Mouse (Mus musculus) ES-Bruce4 (cell line): ENCODE results near the gene Kank1. TPM values are rescaled to one million over a fixed set of nuclear protein-coding genes. Genes with fewer than 3 reads are reported as not detected.

Experiments
- H3K27ac ChIP-seq: 2 replicates; pipeline ENCODE4 v1.5.1; 2012; ENCODE audit warnings: low read length, inconsistent platforms; ENCODE audit not compliant: insufficient read depth
- H3K27me3 ChIP-seq: 2 replicates; pipeline ENCODE4 v1.6.1; 2012; ENCODE audit warnings: mild to moderate bottlenecking, low read length, inconsistent platforms; ENCODE audit not compliant: control insufficient read depth, poor library complexity, insufficient read depth, severe bottlenecking
- H3K36me3 ChIP-seq: 2 replicates; pipeline ENCODE4 v1.6.1; 2012; ENCODE audit warnings: inconsistent platforms, mild to moderate bottlenecking, low read length, moderate library complexity; ENCODE audit not compliant: control insufficient read depth, poor library complexity, insufficient read depth, severe bottlenecking
- H3K4me1 ChIP-seq: one replicate; pipeline ENCODE4 v1.8.1; 2011; ENCODE audit warnings: low read length; ENCODE audit not compliant: control insufficient read depth, insufficient read depth
- H3K4me3 ChIP-seq: 2 replicates; pipeline ENCODE4 v1.5.1; 2011; ENCODE audit warnings: low read depth, mild to moderate bottlenecking, low read length
- H3K9ac ChIP-seq: 2 replicates; pipeline ENCODE4 v1.6.1; 2012; ENCODE audit warnings: low read depth, mild to moderate bottlenecking, inconsistent platforms; ENCODE audit not compliant: poor library complexity, severe bottlenecking
- H3K9me3 ChIP-seq: replicated peaks from 2 replicates; pipeline ENCODE4 v1.6.1; 2012; ENCODE audit warnings: mild to moderate bottlenecking, low read length, inconsistent platforms; ENCODE audit not compliant: control insufficient read depth, poor library complexity, insufficient read depth, severe bottlenecking
- CTCF ChIP-seq: IDR thresholded peaks from one replicate; pipeline ENCODE4 v1.8.1; 2011; ENCODE audit warnings: low read depth, low read length
- EP300 ChIP-seq: IDR thresholded peaks from 2 replicates; pipeline ENCODE4 v1.6.1; 2011; ENCODE audit warnings: low read depth, low read length; ENCODE audit not compliant: insufficient read depth
- POLR2A ChIP-seq: IDR thresholded peaks from one replicate; pipeline ENCODE4 v1.8.1; 2011; ENCODE audit warnings: low read length; ENCODE audit not compliant: insufficient read depth
- polyA plus RNA-seq: library from polyadenylated mRNA; stranded (reverse); fragments of >200 nt; gene quantifications from 2 replicates; pipeline ENCODE4 v1.2.4, GENCODE M21; 2011; ENCODE audit warnings: low read depth; ENCODE audit not compliant: missing spikeins, insufficient read depth, insufficient read length

The Kank1 gene
- polyA plus RNA-seq, 1 experiment: 44.1 TPM

- H3K36me3 ChIP-seq: no peaks in the 10 kb centered on the region
- no peaks in the 10 kb centered on the region for H3K27me3 ChIP-seq
- H3K9ac ChIP-seq: no peak overlapping the region
- no peaks in the 10 kb centered on the region for H3K4me1 ChIP-seq
- H3K9me3 ChIP-seq: no peaks in the 10 kb centered on the region
- no peak overlapping the region for H3K27ac ChIP-seq
- TF ChIP-seq EP300: no peak
- TF ChIP-seq POLR2A: no peak
- TF ChIP-seq CTCF: no peak
- H3K4me3 ChIP-seq: no peak overlapping the region
Observed at GRCm38 (mm10) chr19:25380675-25381074, 143.9 kb downstream of the Kank1 start.

GRCm38 (mm10) chr19:25381972-25382371, 145.2 kb downstream of the Kank1 start:
- H3K9ac ChIP-seq: no peak overlapping the region
- H3K27ac ChIP-seq: no peak overlapping the region
- no peaks in the 10 kb centered on the region for H3K4me1 ChIP-seq
- no peak overlapping the region for H3K4me3 ChIP-seq
- H3K36me3 ChIP-seq: no peaks in the 10 kb centered on the region
- TF ChIP-seq CTCF (no peak), EP300 (no peak), POLR2A (no peak)
- H3K27me3 ChIP-seq: no peaks in the 10 kb centered on the region
- no peaks in the 10 kb centered on the region for H3K9me3 ChIP-seq

GRCm38 (mm10) chr19:25382494-25382893, 145.7 kb downstream of the Kank1 start:
- H3K27ac ChIP-seq: no peak overlapping the region
- H3K27me3 ChIP-seq: no peaks in the 10 kb centered on the region
- H3K4me3 ChIP-seq: no peak overlapping the region
- H3K9ac ChIP-seq: no peak overlapping the region
- H3K36me3 ChIP-seq: no peaks in the 10 kb centered on the region
- TF ChIP-seq CTCF (no peak), EP300 (no peak), POLR2A (no peak)
- H3K4me1 ChIP-seq: no peaks in the 10 kb centered on the region
- no peaks in the 10 kb centered on the region for H3K9me3 ChIP-seq

- Histone ChIP-seq H3K9ac (no peak overlapping the region), H3K27me3 (no peaks in the 10 kb centered on the region), H3K4me1 (no peaks in the 10 kb centered on the region), H3K9me3 (no peaks in the 10 kb centered on the region), H3K4me3 (no peak overlapping the region), H3K36me3 (no peaks in the 10 kb centered on the region), H3K27ac (no peak overlapping the region)
- TF ChIP-seq CTCF: no peak
- TF ChIP-seq POLR2A: no peak
- no peak for TF ChIP-seq EP300
Observed at GRCm38 (mm10) chr19:25383386-25384146, 146.8 kb downstream of the Kank1 start.

- Histone ChIP-seq H3K27me3 (no peaks in the 10 kb centered on the region), H3K9me3 (no peaks in the 10 kb centered on the region), H3K9ac (no peak overlapping the region), H3K27ac (no peak overlapping the region), H3K36me3 (no peaks in the 10 kb centered on the region), H3K4me1 (no peaks in the 10 kb centered on the region), H3K4me3 (no peak overlapping the region)
- TF ChIP-seq POLR2A: no peak
- TF ChIP-seq EP300: no peak
- no peak for TF ChIP-seq CTCF
Observed at GRCm38 (mm10) chr19:25385981-25386380, 149.2 kb downstream of the Kank1 start.

GRCm38 (mm10) chr19:25386679-25387470, 150.1 kb downstream of the Kank1 start:
- H3K9me3 ChIP-seq: no peaks in the 10 kb centered on the region
- no peaks in the 10 kb centered on the region for H3K36me3 ChIP-seq
- H3K9ac ChIP-seq: no peak overlapping the region
- H3K27ac ChIP-seq: no peak overlapping the region
- no peak overlapping the region for H3K4me3 ChIP-seq
- no peaks in the 10 kb centered on the region for H3K4me1 ChIP-seq
- H3K27me3 ChIP-seq: no peaks in the 10 kb centered on the region
- no peak for TF ChIP-seq EP300
- no peak for TF ChIP-seq POLR2A
